Mouse (Mus musculus) limb, embryonic 10.5 days (tissue): ENCODE measurements around the gene Rpl36-ps4. TPM values are rescaled to one million over a fixed set of nuclear protein-coding genes. Genes with fewer than 3 reads are reported as not detected.

Experiments used
- DNase-seq: peaks from one replicate; pipeline ENCODE4 v3.0.0-alpha.2; 2017; ENCODE audit warnings: low spot score
- H3K27ac ChIP-seq: fragments of 300-500 bp; sonication (generic); 2 replicates; pipeline ENCODE4 v1.5.1; 2016; ENCODE audit warnings: mild to moderate bottlenecking
- H3K27me3 ChIP-seq: fragments of 300-500 bp; sonication (generic); 2 replicates; pipeline ENCODE4 v1.6.1; 2016; ENCODE audit warnings: low read depth, mild to moderate bottlenecking; ENCODE audit not compliant: poor library complexity, severe bottlenecking
- H3K36me3 ChIP-seq: fragments of 300-500 bp; sonication (generic); 2 replicates; pipeline ENCODE4 v1.6.1; 2016; ENCODE audit warnings: mild to moderate bottlenecking, moderate library complexity
- H3K4me1 ChIP-seq: fragments of 300-500 bp; sonication (generic); 2 replicates; pipeline ENCODE4 v1.6.1; 2016
- H3K4me3 ChIP-seq: fragments of 300-500 bp; sonication (generic); 2 replicates; pipeline ENCODE4 v1.5.1; 2016; ENCODE audit warnings: mild to moderate bottlenecking, moderate library complexity
- H3K9me3 ChIP-seq: fragments of 300-500 bp; sonication (generic); replicated peaks from 2 replicates; pipeline ENCODE4 v1.6.1; 2016; ENCODE audit warnings: mild to moderate bottlenecking
- WGBS: fragments of 180-500 bp; shearing (Covaris S2); methylation state at CpG from one replicate; pipeline ENCODE4 v1.1.7; 2016; 5-methylcytosine and 5-hydroxymethylcytosine counted together
- polyA plus RNA-seq: library from polyadenylated mRNA; unstranded; fragments of >200 nt; fragmentation: Nextera tagmentation; extraction: Ambion mirVana; gene quantifications from 2 replicates; pipeline ENCODE4 v1.2.1, GENCODE M21; 2016

Rpl36-ps4 gene
- polyA plus RNA-seq, result not detected in 2 replicates

- no peak for DNase-seq
- H3K27me3 ChIP-seq, result no peaks in the 10 kb centered on the region
- 93% methylated on average over 5 of the region's 5 CpGs for whole genome bisulfite sequencing
- H3K27ac ChIP-seq, result no peak within 1 kb of the TSS
- no peaks in the 10 kb centered on the region for H3K9me3 ChIP-seq
- no peaks in the 10 kb centered on the region for H3K4me1 ChIP-seq
- no peaks in the 10 kb centered on the region for H3K36me3 ChIP-seq
- no peak within 1 kb of the TSS for H3K4me3 ChIP-seq
These were observed at the start of gene Rpl36-ps4 for GRCm38 (mm10) chr17:87920677-87921076. Rpl36-ps4 (plus strand) TSS chr17:87920977.

- 89% methylated on average over 13 of the region's 13 CpGs for WGBS
- Histone ChIP-seq H3K36me3 (no peaks in the 10 kb centered on the region), H3K27me3 (peaks cover 4% of the 10 kb centered on the region; the same call in 1 of the 2 replicates), H3K4me3 (no peak overlapping the region), H3K27ac (no peak overlapping the region), H3K9me3 (no peaks in the 10 kb centered on the region), H3K4me1 (peaks cover 4% of the 10 kb centered on the region; the same call in 1 of the 2 replicates)
- peak; percentile 20 for DNase-seq
These were observed 49.2 kb upstream of the Rpl36-ps4 start for GRCm38 (mm10) chr17:87871461-87872126.

GRCm38 (mm10) chr17:87872286-87872685 lies 48.5 kb upstream of the Rpl36-ps4 start:
- Histone ChIP-seq H3K9me3 (no peaks in the 10 kb centered on the region), H3K4me1 (peaks cover 11% of the 10 kb centered on the region), H3K27ac (no peak overlapping the region), H3K27me3 (peaks cover 4% of the 10 kb centered on the region; the same call in 1 of the 2 replicates), H3K36me3 (no peaks in the 10 kb centered on the region), H3K4me3 (no peak overlapping the region)
- peak; percentile 19 for DNase-seq
- WGBS, result 71% methylated on average over 4 of the region's 4 CpGs

- Histone ChIP-seq H3K27me3 (peaks cover 4% of the 10 kb centered on the region; the same call in 1 of the 2 replicates), H3K36me3 (no peaks in the 10 kb centered on the region), H3K4me1 (peaks cover 22% of the 10 kb centered on the region), H3K4me3 (no peak overlapping the region), H3K27ac (no peak overlapping the region), H3K9me3 (no peaks in the 10 kb centered on the region)
- WGBS, result 81% methylated on average over 7 of the region's 7 CpGs
- DNase-seq, result peak; percentile 23
These were observed 47.3 kb upstream of the Rpl36-ps4 start for GRCm38 (mm10) chr17:87873456-87873855.

- Histone ChIP-seq H3K4me3 (no peak overlapping the region), H3K27ac (no peak overlapping the region), H3K9me3 (no peaks in the 10 kb centered on the region), H3K4me1 (peaks cover 27% of the 10 kb centered on the region), H3K27me3 (peaks cover 4% of the 10 kb centered on the region; the same call in 1 of the 2 replicates), H3K36me3 (no peaks in the 10 kb centered on the region)
- peak; percentile 9 for DNase-seq
- WGBS, result 83% methylated on average over 4 of the region's 4 CpGs
These were observed 46.8 kb upstream of the Rpl36-ps4 start for GRCm38 (mm10) chr17:87873943-87874342.

- DNase-seq, result peak; percentile 23
- 81% methylated on average over 8 of the region's 8 CpGs for WGBS
- H3K36me3 ChIP-seq, result no peaks in the 10 kb centered on the region
- H3K4me3 ChIP-seq, result no peak overlapping the region
- peaks cover 30% of the 10 kb centered on the region for H3K4me1 ChIP-seq
- peaks cover 4% of the 10 kb centered on the region; the same call in 1 of the 2 replicates for H3K27me3 ChIP-seq
- no peaks in the 10 kb centered on the region for H3K9me3 ChIP-seq
- H3K27ac ChIP-seq, result no peak overlapping the region
These were observed 45.3 kb upstream of the Rpl36-ps4 start for GRCm38 (mm10) chr17:87875346-87875920.

GRCm38 (mm10) chr17:87876295-87877000 lies 44.3 kb upstream of the Rpl36-ps4 start:
- Histone ChIP-seq H3K36me3 (no peaks in the 10 kb centered on the region), H3K4me3 (no peak overlapping the region), H3K27me3 (peaks cover 4% of the 10 kb centered on the region; the same call in 1 of the 2 replicates), H3K9me3 (no peaks in the 10 kb centered on the region), H3K4me1 (peaks cover 30% of the 10 kb centered on the region), H3K27ac (no peak overlapping the region)
- DNase-seq, result peak; percentile 24
- WGBS, result 88% methylated on average over 11 of the region's 11 CpGs

- Histone ChIP-seq H3K27ac (peak overlapping the region; percentile 68; the same call in 1 of the 2 replicates), H3K4me3 (no peak overlapping the region), H3K4me1 (peaks cover 30% of the 10 kb centered on the region), H3K36me3 (no peaks in the 10 kb centered on the region), H3K27me3 (peaks cover 4% of the 10 kb centered on the region; the same call in 1 of the 2 replicates), H3K9me3 (no peaks in the 10 kb centered on the region)
- peak; percentile 61 for DNase-seq
- WGBS, result 40% methylated on average over 25 of the region's 25 CpGs
These were observed 43.3 kb upstream of the Rpl36-ps4 start for GRCm38 (mm10) chr17:87877207-87878073.

GRCm38 (mm10) chr17:87878556-87879483 lies 42.0 kb upstream of the Rpl36-ps4 start:
- Histone ChIP-seq H3K4me1 (peaks cover 30% of the 10 kb centered on the region), H3K9me3 (no peaks in the 10 kb centered on the region), H3K27ac (no peak overlapping the region), H3K36me3 (no peaks in the 10 kb centered on the region), H3K27me3 (peaks cover 4% of the 10 kb centered on the region; the same call in 1 of the 2 replicates), H3K4me3 (no peak overlapping the region)
- 69% methylated on average over 10 of the region's 10 CpGs for WGBS
- peak; percentile 25 for DNase-seq

- no peak overlapping the region for H3K27ac ChIP-seq
- peaks cover 4% of the 10 kb centered on the region; the same call in 1 of the 2 replicates for H3K27me3 ChIP-seq
- 79% methylated on average over 9 of the region's 9 CpGs for WGBS
- no peaks in the 10 kb centered on the region for H3K9me3 ChIP-seq
- H3K4me3 ChIP-seq, result no peak overlapping the region
- peaks cover 30% of the 10 kb centered on the region for H3K4me1 ChIP-seq
- H3K36me3 ChIP-seq, result no peaks in the 10 kb centered on the region
- DNase-seq, result peak; percentile 23
These were observed 41.1 kb upstream of the Rpl36-ps4 start for GRCm38 (mm10) chr17:87879484-87880225.

- H3K4me1 ChIP-seq, result peaks cover 15% of the 10 kb centered on the region
- H3K9me3 ChIP-seq, result no peaks in the 10 kb centered on the region
- no peak overlapping the region for H3K4me3 ChIP-seq
- 55% methylated on average over 1 of the region's 1 CpGs for WGBS
- no peak for DNase-seq
- no peaks in the 10 kb centered on the region for H3K27me3 ChIP-seq
- H3K36me3 ChIP-seq, result no peaks in the 10 kb centered on the region
- H3K27ac ChIP-seq, result no peak overlapping the region
These were observed 38.2 kb upstream of the Rpl36-ps4 start for GRCm38 (mm10) chr17:87882594-87882993.
